Mouse (Mus musculus): ENCODE results near the gene Morn4.

Morn4 gene

DNA sequence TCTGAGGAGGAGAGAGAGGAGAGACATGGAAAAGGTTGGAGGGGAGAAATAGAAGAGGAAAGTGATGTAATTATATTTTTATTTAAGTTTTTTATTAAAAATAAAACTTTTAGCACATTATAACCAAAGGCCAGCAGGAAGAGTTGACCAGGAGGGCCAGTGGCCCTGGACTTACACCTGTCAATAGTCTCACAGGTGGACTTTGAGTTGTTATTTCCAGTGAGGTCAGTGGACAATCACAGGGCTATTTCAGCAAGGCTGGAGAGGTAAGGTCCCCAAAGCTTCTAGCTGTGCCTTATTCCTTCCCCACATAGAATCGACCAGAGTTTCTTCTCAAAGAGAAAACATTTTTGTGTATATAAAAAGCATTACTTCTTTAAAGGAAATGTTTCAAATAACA, 35.9 kb downstream of the Morn4 start:
- in situ Hi-C loops (cut with MboI, MseI): no loop called here

DNA sequence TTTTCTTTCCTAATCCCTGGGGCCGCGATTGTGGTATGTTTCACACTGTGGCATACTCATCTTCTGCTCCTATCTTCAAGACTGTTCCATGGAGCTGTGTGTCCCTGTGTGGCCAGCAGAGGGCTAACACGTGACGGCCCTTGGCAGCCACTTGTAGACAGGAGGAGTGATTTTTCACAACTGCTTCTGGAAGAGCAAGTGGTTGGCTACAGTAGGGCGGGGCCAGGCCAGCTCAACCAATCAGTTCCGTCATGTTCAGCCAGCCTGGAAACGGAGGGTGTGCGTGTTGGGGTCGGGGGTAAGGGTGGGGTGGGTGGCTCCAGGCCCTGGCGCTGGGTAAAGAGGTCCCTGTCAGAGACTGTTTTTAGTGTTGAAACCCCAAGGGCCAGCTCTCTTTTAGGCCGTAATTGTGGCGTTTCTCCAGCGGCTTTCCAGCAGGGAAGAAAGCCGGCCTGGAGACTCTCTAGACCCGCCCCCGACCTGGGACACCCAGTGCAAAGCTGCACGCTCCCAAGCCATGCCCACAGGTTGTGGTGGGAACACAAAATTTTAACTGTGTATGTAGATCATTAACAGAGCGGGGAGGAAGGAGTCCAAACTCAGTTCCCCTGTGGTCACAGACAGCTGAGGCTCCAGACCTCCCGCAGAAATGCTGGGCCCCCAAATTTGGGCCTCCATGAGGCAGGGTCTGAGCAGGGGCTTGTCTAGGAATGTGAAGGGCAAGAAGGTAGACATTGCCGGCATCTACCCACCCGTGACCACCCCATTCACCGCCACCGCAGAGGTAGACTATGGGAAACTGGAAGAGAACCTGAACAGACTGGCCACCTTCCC, 40.7 kb downstream of the Morn4 start, which contains the start of gene Hoga1:
Gene Hoga1, plus strand, starts transcription at position 342 of the 834 bp plus-strand sequence.
- in situ Hi-C loops (cut with MboI, MseI): no loop called here

DNA sequence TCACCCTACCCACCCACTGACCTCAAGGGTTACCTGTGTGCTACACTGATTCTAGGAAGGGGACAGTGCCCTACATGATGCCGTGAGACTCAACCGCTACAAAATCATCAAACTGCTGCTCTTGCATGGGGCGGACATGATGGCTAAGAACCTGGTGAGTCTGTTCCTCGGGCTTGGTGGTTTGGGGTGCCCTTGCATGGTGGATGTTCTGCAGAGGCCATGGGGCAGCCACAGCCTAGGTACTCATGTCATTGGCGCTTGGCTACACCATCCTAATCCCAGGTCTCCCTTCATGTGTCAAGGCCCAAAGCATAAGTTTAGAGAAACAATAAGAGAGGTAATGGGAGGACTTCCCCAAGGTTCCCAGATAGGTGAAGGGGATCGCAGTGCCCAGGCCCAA, 42.2 kb downstream of the Morn4 start:
- in situ Hi-C loops (cut with MboI, MseI): loop anchor here in 1 of 2 experiments (5.0 kb wide), 1 partner anchor 108 kb away; no protein-coding TSS in a partner anchor

DNA sequence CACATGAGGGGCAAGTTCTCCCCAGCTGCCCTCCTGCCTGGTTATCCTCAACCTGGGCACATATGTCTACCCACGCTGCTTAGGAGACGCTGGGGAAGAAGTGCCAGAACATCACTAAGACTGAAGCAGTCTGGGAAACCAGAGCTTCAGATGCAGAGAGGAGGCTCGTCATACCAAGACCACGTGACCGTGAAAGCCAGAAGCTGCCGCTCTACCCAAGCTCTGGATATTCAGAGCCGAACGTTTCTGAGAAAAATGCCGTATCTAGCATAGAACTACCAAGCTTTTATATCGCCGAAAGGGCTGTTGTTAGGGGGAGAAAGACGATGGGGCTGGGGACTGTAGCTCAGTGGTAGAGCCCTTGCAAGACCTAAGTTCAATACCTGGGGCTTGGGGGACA, 47.8 kb downstream of the Morn4 start:
- in situ Hi-C loops (cut with MboI, MseI): loop anchor here in 1 of 2 experiments (10.0 kb wide), 1 partner anchor 126 kb away; the partner anchor contains the start of gene Zfyve27

DNA sequence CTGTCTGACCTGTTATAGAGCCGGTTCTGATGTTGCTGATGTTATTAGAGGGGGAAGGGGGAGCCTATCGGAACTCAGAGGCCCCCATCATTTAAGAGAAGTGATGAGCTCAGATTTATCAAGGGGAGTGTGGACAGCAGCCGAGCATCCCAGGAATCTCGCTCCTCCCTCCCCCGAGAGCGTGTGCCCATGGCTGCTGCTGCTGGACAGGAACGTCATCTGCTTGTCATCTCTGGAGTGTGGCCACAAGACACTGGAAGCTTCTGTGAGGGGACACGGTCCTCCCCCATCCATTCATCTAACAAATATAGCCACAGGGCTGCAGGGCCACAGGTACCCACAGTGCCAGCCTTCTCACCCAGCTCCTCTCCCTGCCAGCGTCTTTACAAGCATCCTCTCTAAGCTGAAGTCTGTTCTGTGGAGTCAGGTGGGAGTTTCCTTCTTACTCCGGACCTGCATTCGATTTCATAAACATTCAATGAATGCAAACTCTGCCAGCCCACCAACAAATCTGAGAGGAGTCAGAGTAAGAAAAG, 48.9 kb downstream of the Morn4 start:
- in situ Hi-C loops (cut with MboI, MseI): loop anchor here in 1 of 2 experiments (10.0 kb wide), 1 partner anchor 128 kb away; the partner anchor contains the start of gene Zfyve27

DNA sequence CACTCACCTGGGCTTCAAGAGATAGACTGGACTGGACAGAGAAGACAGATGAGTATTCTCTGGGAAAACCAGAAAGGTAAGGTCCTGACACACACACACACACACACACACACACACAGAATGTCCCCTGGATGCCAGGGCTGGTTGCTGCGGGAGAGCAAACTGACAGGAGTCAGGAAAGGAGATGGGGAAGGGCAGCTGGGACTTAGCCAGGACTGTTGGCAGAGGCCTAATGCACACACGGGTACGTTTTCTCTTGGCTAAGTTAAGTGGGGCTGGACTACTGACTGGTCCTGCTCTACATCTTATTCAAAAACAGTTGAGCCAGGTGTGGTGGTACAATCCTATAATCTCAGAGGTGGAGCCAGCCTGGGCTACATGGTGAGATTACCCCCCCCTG, 49.8 kb downstream of the Morn4 start:
- in situ Hi-C loops (cut with MboI, MseI): loop anchor here in 1 of 2 experiments (10.0 kb wide), 1 partner anchor 128 kb away; the partner anchor contains the start of gene Zfyve27

DNA sequence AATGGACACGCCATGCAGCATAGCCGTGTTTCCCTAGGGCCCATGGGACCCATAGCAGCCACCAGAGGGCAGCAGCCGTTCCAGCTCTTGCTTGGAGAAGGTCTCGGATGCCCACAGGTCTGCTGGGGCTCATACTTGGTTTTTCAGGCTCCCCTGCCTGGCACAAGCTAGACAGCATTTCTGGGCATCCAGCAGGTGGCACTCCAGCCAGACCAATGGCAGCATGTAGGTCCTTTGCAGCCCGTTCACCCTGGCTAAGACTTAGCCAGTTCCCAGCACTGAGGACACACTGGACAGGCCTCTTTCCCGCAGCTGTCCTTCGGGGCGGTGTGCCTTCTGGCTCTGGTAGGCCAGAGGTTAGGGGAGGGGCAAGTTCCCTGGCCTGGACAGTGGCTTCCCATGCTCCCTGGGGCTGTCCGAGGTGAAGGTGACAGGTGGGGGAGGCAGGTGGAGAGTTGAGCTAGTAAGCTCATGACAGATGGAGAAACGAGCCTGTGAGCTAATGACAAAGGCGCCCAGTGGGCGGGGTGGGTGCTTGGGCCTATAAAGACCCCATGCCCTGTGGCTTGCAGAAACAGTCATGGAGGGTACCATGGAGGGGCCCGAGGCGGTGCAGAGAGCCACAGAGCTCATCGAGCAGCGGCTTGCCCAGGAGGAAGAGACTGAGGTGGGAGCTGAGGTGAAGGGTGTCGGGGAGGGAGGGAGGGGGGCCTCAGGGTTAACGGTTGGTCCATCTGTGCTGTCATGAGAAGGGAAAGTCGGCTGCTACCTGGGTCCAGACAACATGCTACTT, 50.5 kb downstream of the Morn4 start, which contains the start of gene Ankrd2:
Gene Ankrd2, plus strand, starts transcription at position 545 of the 793 bp plus-strand sequence.
- in situ Hi-C loops (cut with MboI, MseI): loop anchor here in 1 of 2 experiments (10.0 kb wide), 1 partner anchor 129 kb away; the partner anchor contains the start of gene Zfyve27

DNA sequence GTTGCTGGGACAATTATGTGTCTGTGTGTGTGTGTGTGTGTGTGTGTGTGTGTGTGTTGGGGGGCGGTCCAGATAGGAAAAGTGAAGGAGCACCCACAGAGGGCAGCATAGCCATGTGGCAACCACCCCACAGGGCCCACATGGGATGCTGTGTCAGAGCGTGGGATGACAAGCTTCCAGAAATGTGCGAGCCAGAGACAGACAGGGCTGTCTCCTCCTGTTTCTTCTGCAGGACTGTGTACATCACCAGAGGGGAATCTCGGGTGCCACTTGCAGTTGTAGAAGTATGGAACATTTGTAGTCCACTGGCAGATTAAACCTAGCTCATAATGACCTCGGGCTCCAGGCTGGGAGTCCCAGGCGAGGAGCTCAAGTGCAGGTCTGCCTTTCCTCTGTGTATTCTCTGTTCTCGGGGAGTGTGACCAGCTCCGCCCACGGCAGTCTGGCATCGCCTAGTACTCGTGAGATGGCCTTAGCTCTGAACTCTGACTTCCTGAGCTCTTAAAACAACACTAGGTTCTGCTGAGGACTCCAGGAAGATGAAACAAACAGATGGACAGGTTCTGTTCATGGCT, 51.2 kb downstream of the Morn4 start:
- in situ Hi-C loops (cut with MboI, MseI): loop anchor here (5.0 to 10.0 kb wide), 2 partner anchors 83 to 130 kb away; partner anchors contain the start of gene Zfyve27 (in 1 of the 2)

DNA sequence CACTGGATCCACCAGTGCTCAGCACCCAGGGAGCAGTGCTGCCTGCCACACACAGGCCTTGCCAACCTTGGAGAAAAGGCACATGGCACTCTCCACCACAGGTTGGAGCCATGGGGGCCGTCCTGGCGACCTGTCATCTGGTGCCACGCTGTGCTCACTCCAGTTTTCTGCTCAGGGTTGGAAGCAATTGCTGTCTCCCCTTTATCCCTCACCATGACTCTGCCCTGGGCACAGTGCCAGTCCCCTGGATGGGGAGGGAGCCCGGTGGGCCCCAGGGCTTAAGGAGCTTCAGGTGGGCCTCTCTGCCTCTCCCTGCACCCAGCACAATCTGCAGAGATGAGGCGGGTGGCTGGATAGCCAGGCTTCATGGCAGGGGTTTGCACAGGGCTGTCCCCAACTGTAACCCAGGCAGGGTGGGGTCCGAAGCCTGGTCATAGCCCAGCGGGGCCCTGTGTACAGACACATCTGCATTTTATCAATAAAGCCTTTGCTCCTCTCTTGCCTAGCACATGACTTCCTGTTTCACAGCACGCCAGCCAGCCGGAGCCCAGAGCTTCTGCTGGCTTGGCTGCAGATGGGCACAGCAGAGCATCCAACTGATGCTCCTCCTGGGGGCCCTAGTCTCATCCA, 51.9 kb downstream of the Morn4 start:
- in situ Hi-C loops (cut with MboI, MseI): loop anchor here (5.0 to 10.0 kb wide), 2 partner anchors 82 to 131 kb away; partner anchors contain the start of gene Zfyve27 (in 1 of the 2)

DNA sequence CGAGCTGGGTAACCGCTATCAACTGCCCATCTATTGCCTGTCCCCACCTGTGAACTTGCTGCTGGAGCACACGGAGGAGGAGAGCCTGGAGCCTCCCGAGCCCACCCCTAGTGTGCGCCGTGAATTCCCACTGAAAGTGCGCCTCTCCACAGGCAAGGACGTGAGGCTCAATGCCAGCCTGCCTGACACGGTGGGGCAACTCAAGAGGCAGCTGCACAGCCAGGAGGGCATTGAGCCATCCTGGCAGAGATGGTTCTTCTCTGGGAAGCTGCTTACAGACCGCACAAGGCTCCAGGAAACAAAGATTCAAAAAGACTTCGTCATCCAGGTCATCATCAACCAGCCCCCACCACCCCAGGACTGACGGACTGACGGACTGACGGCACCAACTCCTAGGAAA, 52.5 kb downstream of the Morn4 start:
- in situ Hi-C loops (cut with MboI, MseI): loop anchor here (5.0 to 10.0 kb wide), 2 partner anchors 81 to 131 kb away; partner anchors contain the start of gene Zfyve27 (in 1 of the 2)

DNA sequence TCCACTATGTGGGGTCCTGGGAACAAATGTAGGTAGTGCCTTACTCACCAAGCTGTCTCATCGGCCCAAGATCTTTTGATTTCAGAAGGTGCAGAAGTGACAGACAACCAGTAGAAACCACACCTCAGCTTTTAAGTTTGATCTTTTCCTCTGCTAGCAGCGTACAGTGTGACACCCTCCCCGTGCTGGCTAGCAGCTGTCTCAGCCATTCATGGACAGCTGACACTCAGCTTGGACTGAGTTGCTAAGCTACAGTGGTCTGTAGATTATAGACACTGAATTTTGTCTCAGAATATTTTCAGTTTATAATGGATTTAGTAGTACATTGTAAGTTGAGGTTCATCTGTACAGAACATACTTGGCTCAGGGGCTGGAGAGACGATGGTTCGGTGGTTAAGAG, 55.0 kb downstream of the Morn4 start:
- in situ Hi-C loops (cut with MboI, MseI): loop anchor here (5.0 to 10.0 kb wide), 2 partner anchors 79 to 134 kb away; partner anchors contain the start of gene Zfyve27 (in 1 of the 2)

DNA sequence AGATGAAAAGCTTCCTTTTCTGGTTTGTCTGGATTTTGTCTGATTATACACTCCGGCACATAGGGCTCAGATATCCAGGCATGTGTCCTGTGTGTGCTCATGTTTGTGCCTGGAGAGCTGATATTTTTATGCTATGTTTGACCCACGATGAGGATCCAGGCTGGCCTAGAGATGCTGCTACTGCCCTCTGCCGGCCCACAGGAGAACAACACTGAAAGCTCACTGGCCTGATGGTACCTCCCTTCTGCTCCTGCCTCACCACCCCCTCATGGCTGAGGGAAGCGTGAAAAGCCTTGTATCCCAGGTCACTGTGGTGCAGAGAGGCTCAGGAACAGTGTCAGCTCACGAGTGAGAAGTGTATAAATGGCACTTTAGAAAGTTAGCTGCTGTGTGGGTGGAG, 60.0 kb downstream of the Morn4 start:
- in situ Hi-C loops (cut with MboI, MseI): loop anchor here in 1 of 2 experiments (5.0 kb wide), 1 partner anchor 39 kb away; no protein-coding TSS in a partner anchor

All from T-helper 17 cell (primary cell).